Mouse (Mus musculus) liver, embryonic 14.5 days (tissue): ENCODE measurements at regions not wholly inside any gene's neighbourhood (a gene's known extent, or its start where the extent isn't known, plus 50 kb on each side); places are given as distances from the start of the nearest gene placed in this dataset.

ENCODE experiments used
- CTCF ChIP-seq: IDR thresholded peaks from 2 replicates; pipeline ENCODE4 v1.5.1; 2016; ENCODE audit warnings: antibody characterized with exemption, low read depth, control low read depth
- EP300 ChIP-seq: IDR thresholded peaks from 2 replicates; pipeline ENCODE4 v1.6.1; 2016; ENCODE audit warnings: antibody characterized with exemption, low read depth

GRCm38 (mm10) chr4:34237791-34238190 lies 187.8 kb upstream of the Spaca1 start:
- TF ChIP-seq CTCF (no peak), EP300 (no peak)
